Mouse (Mus musculus): Measurements from ENCODE around the gene Cdc42ep3. TPM values are rescaled to one million over a fixed set of nuclear protein-coding genes. Genes with fewer than 3 reads are reported as not detected.

The Cdc42ep3 gene
- total RNA-seq, 1 experiment: 13.7 TPM

DNA sequence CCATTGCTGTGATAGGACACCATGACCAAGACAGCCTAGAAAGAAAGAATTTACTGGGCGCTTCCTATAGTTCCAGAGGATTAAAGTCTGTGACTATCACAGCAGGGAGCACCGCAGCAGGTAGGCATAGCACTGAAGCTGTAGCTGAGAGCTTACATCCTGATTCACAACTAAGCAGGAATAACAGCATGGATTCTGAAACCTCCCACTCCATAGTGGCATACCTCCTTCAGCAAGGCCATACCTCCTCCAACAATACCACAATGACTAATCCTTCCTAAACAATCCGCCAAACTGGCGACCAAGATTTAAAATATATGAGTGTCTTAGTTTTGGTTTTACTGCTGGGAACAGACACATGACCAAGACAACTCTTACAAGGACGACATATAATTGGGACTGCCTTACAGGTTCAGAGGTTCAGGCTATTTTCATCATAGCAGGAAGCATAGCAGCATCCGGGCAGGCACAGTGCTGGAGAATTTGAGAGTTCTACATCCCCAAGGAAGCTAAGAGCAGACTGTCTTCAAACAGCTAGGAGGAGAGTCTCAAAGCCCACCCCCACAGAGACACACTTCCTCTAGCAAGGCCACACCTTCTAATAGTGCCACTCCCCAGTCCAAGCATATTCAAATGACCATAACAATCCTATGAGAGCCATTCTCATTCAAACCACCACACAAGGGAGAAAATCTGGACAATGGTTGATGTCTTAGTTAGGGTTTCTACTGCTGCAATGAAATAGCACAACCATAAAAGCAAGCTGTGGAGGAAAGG, 21.7 kb upstream of the Cdc42ep3 start:
- Histone ChIP-seq H3K4me3 (ENCODE audit: insufficient read depth in 1 of 2, low read depth in 1 of 2, low read length in 2 of 2, poor library complexity in 1 of 2, severe bottlenecking in 1 of 2) (no peak overlapping the region), H3K4me1 (ENCODE audit: control insufficient read depth in 2 of 2, insufficient read depth in 2 of 2, low read length in 2 of 2, poor library complexity in 1 of 2) (no peaks in the 10 kb centered on the region), H3K9ac (ENCODE audit: insufficient read depth, low read depth, low read length, poor library complexity, severe bottlenecking) (no peak overlapping the region), H3K36me3 (ENCODE audit: control insufficient read depth, insufficient read depth, low read length, poor library complexity, severe bottlenecking) (no peaks in the 10 kb centered on the region), H3K27ac (ENCODE audit: insufficient read depth, low read depth, low read length, poor library complexity, severe bottlenecking) (no peak overlapping the region), H3K9me3 (ENCODE audit: control insufficient read depth, insufficient read depth, low read depth, low read length) (no peaks in the 10 kb centered on the region)
- no peak for DNase-seq (ENCODE audit: low read depth, low spot score)
- in situ Hi-C loops (cut with MboI; ENCODE audit: low sequenced_read_pairs in 2 of 2, unreplicated experiment in 2 of 2): no loop called here
- no peak for TF ChIP-seq MAFK (IDR thresholded peaks at IDR 0.05; ENCODE audit: insufficient read depth, low read depth, low read length)
- TF ChIP-seq CHD2 (IDR thresholded peaks at IDR 0.05; ENCODE audit: low read depth, low read length): no peak
- TF ChIP-seq ZC3H11A (IDR thresholded peaks at IDR 0.05; ENCODE audit: borderline replicate concordance, low read depth, low read length): no peak
- no peak for TF ChIP-seq ZNF384 (IDR thresholded peaks at IDR 0.05; ENCODE audit: low read depth, low read length)
- TF ChIP-seq HCFC1 (IDR thresholded peaks at IDR 0.05; ENCODE audit: borderline replicate concordance, insufficient read depth, low read length): no peak

- H3K9ac ChIP-seq (ENCODE audit: insufficient read depth, low read depth, low read length, poor library complexity, severe bottlenecking): no peak overlapping the region
- H3K36me3 ChIP-seq (ENCODE audit: control insufficient read depth, insufficient read depth, low read length, poor library complexity, severe bottlenecking): no peaks in the 10 kb centered on the region
- no peak overlapping the region for H3K4me3 ChIP-seq (ENCODE audit: insufficient read depth in 1 of 2, low read depth in 1 of 2, low read length in 2 of 2, poor library complexity in 1 of 2, severe bottlenecking in 1 of 2)
- TF ChIP-seq MAFK (IDR thresholded peaks at IDR 0.05; ENCODE audit: insufficient read depth, low read depth, low read length) (no peak), ZC3H11A (IDR thresholded peaks at IDR 0.05; ENCODE audit: borderline replicate concordance, low read depth, low read length) (no peak), HCFC1 (IDR thresholded peaks at IDR 0.05; ENCODE audit: borderline replicate concordance, insufficient read depth, low read length) (no peak), ZNF384 (IDR thresholded peaks at IDR 0.05; ENCODE audit: low read depth, low read length) (no peak), CHD2 (IDR thresholded peaks at IDR 0.05; ENCODE audit: low read depth, low read length) (no peak)
- DNase-seq (ENCODE audit: low read depth, low spot score): no peak
- in situ Hi-C loops (cut with MboI; ENCODE audit: low sequenced_read_pairs in 2 of 2, unreplicated experiment in 2 of 2): no loop called here
- H3K4me1 ChIP-seq (ENCODE audit: control insufficient read depth in 2 of 2, insufficient read depth in 2 of 2, low read length in 2 of 2, poor library complexity in 1 of 2): no peaks in the 10 kb centered on the region
- no peak overlapping the region for H3K27ac ChIP-seq (ENCODE audit: insufficient read depth, low read depth, low read length, poor library complexity, severe bottlenecking)
- no peaks in the 10 kb centered on the region for H3K9me3 ChIP-seq (ENCODE audit: control insufficient read depth, insufficient read depth, low read depth, low read length)
Measured at GRCm38 (mm10) chr17:79372973-79373372, 18.1 kb upstream of the Cdc42ep3 start.

- H3K4me3 ChIP-seq (ENCODE audit: insufficient read depth in 1 of 2, low read depth in 1 of 2, low read length in 2 of 2, poor library complexity in 1 of 2, severe bottlenecking in 1 of 2): no peak overlapping the region
- DNase-seq (ENCODE audit: low read depth, low spot score): peak; percentile 82
- in situ Hi-C loops (cut with MboI; ENCODE audit: low sequenced_read_pairs in 2 of 2, unreplicated experiment in 2 of 2): no loop called here
Measured at GRCm38 (mm10) chr17:79364749-79365450, 10.0 kb upstream of the Cdc42ep3 start.

GRCm38 (mm10) chr17:79356071-79356601, 1.2 kb upstream of the Cdc42ep3 start:
- Histone ChIP-seq H3K4me3 (ENCODE audit: insufficient read depth in 1 of 2, low read depth in 1 of 2, low read length in 2 of 2, poor library complexity in 1 of 2, severe bottlenecking in 1 of 2) (peak overlapping the region; percentile 91 to 96), H3K36me3 (ENCODE audit: control insufficient read depth, insufficient read depth, low read length, poor library complexity, severe bottlenecking) (no peaks in the 10 kb centered on the region), H3K27ac (ENCODE audit: insufficient read depth, low read depth, low read length, poor library complexity, severe bottlenecking) (no peak overlapping the region), H3K9ac (ENCODE audit: insufficient read depth, low read depth, low read length, poor library complexity, severe bottlenecking) (peak overlapping the region; percentile 48), H3K9me3 (ENCODE audit: control insufficient read depth, insufficient read depth, low read depth, low read length) (no peaks in the 10 kb centered on the region), H3K4me1 (ENCODE audit: control insufficient read depth in 2 of 2, insufficient read depth in 2 of 2, low read length in 2 of 2, poor library complexity in 1 of 2) (no peaks in the 10 kb centered on the region; a peak in 1 of 4 replicates)
- in situ Hi-C loops (cut with MboI; ENCODE audit: low sequenced_read_pairs in 2 of 2, unreplicated experiment in 2 of 2): no loop called here
- TF ChIP-seq MAFK (IDR thresholded peaks at IDR 0.05; ENCODE audit: insufficient read depth, low read depth, low read length): no peak
- no peak for TF ChIP-seq ZC3H11A (IDR thresholded peaks at IDR 0.05; ENCODE audit: borderline replicate concordance, low read depth, low read length)
- no peak for TF ChIP-seq CHD2 (IDR thresholded peaks at IDR 0.05; ENCODE audit: low read depth, low read length)
- no peak for TF ChIP-seq HCFC1 (IDR thresholded peaks at IDR 0.05; ENCODE audit: borderline replicate concordance, insufficient read depth, low read length)
- no peak for TF ChIP-seq ZNF384 (IDR thresholded peaks at IDR 0.05; ENCODE audit: low read depth, low read length)
- DNase-seq (ENCODE audit: low read depth, low spot score): no peak

More at GRCm38 (mm10) chr17:79364749-79365450, 10.0 kb upstream of the Cdc42ep3 start:
- Histone ChIP-seq H3K27ac (ENCODE audit: insufficient read depth, low read depth, low read length, poor library complexity, severe bottlenecking) (peak overlapping the region; percentile 36; the same call in 1 of the 2 replicates), H3K4me1 (ENCODE audit: control insufficient read depth in 2 of 2, insufficient read depth in 2 of 2, low read length in 2 of 2, poor library complexity in 1 of 2) (peaks cover 8 to 12% of the 10 kb centered on the region in 2 experiments), H3K9ac (ENCODE audit: insufficient read depth, low read depth, low read length, poor library complexity, severe bottlenecking) (no peak overlapping the region), H3K36me3 (ENCODE audit: control insufficient read depth, insufficient read depth, low read length, poor library complexity, severe bottlenecking) (no peaks in the 10 kb centered on the region), H3K9me3 (ENCODE audit: control insufficient read depth, insufficient read depth, low read depth, low read length) (no peaks in the 10 kb centered on the region)
- TF ChIP-seq MAFK (IDR thresholded peaks at IDR 0.05; ENCODE audit: insufficient read depth, low read depth, low read length): 0 out of 2 replicates have a peak, but pooled peaks have one; percentile 38
- TF ChIP-seq ZNF384 (IDR thresholded peaks at IDR 0.05; ENCODE audit: low read depth, low read length): no peak
- TF ChIP-seq HCFC1 (IDR thresholded peaks at IDR 0.05; ENCODE audit: borderline replicate concordance, insufficient read depth, low read length): no peak; the same call in 1 of the 2 replicates
- TF ChIP-seq ZC3H11A (IDR thresholded peaks at IDR 0.05; ENCODE audit: borderline replicate concordance, low read depth, low read length): no peak
- TF ChIP-seq CHD2 (IDR thresholded peaks at IDR 0.05; ENCODE audit: low read depth, low read length): peak; percentile 44; the same call in 1 of the 2 replicates
